ENCODE assay signal across 17 mouse cellular contexts in genomic region chr10:118466481-118466880, GRCm38 (mm10). TPM values are rescaled to one million over a fixed set of nuclear protein-coding genes. Genes with fewer than 3 reads are reported as not detected.
DNase-seq lines count a peak whose midpoint lies in the region; ATAC-seq and TF ChIP-seq lines count a peak whose summit lies in the region.
"Had no signal": no experiment of that assay in that cellular context is flagged by ENCODE, and none has a peak within 500 bp of the region (broad histone marks: within the 10 kb centered on the region; RNA-seq: fewer than 3 reads in every experiment).

No protein-coding gene starts in this region.

- H3K4me2 ChIP-seq in midbrain, postnatal 0 days (ENCODE audit: low read depth, low read length, poor library complexity, severe bottlenecking) = no peak overlapping the region
- H3K4me2 ChIP-seq in midbrain, embryonic 11.5 days = no peak overlapping the region
- H3K4me2 ChIP-seq: embryonic facial prominence, embryonic 13.5 days; liver, embryonic 12.5 days; neural tube, embryonic 13.5 days had no signal

- H3K27me3 ChIP-seq in midbrain, postnatal 0 days (ENCODE audit: insufficient read depth, low read length) = no peaks in the 10 kb centered on the region
- H3K27me3 ChIP-seq in midbrain, embryonic 11.5 days (ENCODE audit: control insufficient read depth, insufficient read depth, low read length) = no peaks in the 10 kb centered on the region
- H3K27me3 ChIP-seq in kidney, adult 2 months (replicated peaks; ENCODE audit: control insufficient read depth, insufficient read depth, low read length) = no peaks in the 10 kb centered on the region
- H3K27me3 ChIP-seq: embryonic facial prominence, embryonic 13.5 days; liver, embryonic 12.5 days; neural tube, embryonic 13.5 days had no signal

- intact Hi-C loops in heart, postnatal 36 days (cut with DNase I) = no loop called here

- H3K9ac ChIP-seq in midbrain, postnatal 0 days (replicated peaks; ENCODE audit: low read length, poor library complexity, severe bottlenecking) = no peak overlapping the region
- no peak overlapping the region for H3K9ac ChIP-seq in midbrain, embryonic 11.5 days (ENCODE audit: low read length)
- H3K9ac ChIP-seq: embryonic facial prominence, embryonic 13.5 days; liver, embryonic 12.5 days; neural tube, embryonic 13.5 days had no signal

- no peaks in the 10 kb centered on the region for H3K4me1 ChIP-seq in midbrain, postnatal 0 days (ENCODE audit: insufficient read depth, low read length)
- H3K4me1 ChIP-seq in midbrain, embryonic 11.5 days (ENCODE audit: control insufficient read depth, insufficient read depth, low read length) = no peaks in the 10 kb centered on the region
- no peaks in the 10 kb centered on the region for H3K4me1 ChIP-seq in kidney, adult 2 months (ENCODE audit: control insufficient read depth, insufficient read depth, low read length)
- H3K4me1 ChIP-seq: embryonic facial prominence, embryonic 13.5 days; liver, embryonic 12.5 days; midbrain, embryonic 10.5 days; neural tube, embryonic 13.5 days had no signal

- no peak for TF ChIP-seq CTCF in midbrain, postnatal 0 days (IDR thresholded peaks at IDR 0.05)
- TF ChIP-seq CTCF in kidney, adult 2 months (conservative IDR thresholded peaks at IDR 0.05; ENCODE audit: insufficient read depth, insufficient read length, low read depth, low read length) = no peak

- no peak overlapping the region for H3K4me3 ChIP-seq in midbrain, postnatal 0 days (ENCODE audit: low read depth, low read length)
- no peak overlapping the region for H3K4me3 ChIP-seq in midbrain, embryonic 11.5 days (ENCODE audit: low read depth, low read length)
- no peak overlapping the region for H3K4me3 ChIP-seq in kidney, adult 2 months (ENCODE audit: insufficient read depth, low read depth, low read length)
- H3K4me3 ChIP-seq: embryonic facial prominence, embryonic 13.5 days; liver, embryonic 12.5 days; midbrain, embryonic 10.5 days; neural tube, embryonic 13.5 days had no signal

- no peak for ATAC-seq in midbrain, postnatal 0 days (ENCODE audit: low FRiP score)
- no peak for ATAC-seq in midbrain, embryonic 11.5 days (ENCODE audit: low FRiP score)
- ATAC-seq in megakaryocyte-erythroid progenitor cell, adult 5-6 weeks (replicated peaks; ENCODE audit: low FRiP score, low TSS enrichment, poor library complexity, severe bottlenecking) = no peak
- ATAC-seq: liver, embryonic 12.5 days had no signal

- H3K27ac ChIP-seq in midbrain, postnatal 0 days (ENCODE audit: low read depth, low read length) = no peak overlapping the region
- no peak overlapping the region for H3K27ac ChIP-seq in midbrain, embryonic 11.5 days (ENCODE audit: low read depth, low read length)
- no peak overlapping the region for H3K27ac ChIP-seq in kidney, adult 2 months (ENCODE audit: insufficient read depth, low read depth, low read length)
- H3K27ac ChIP-seq: embryonic facial prominence, embryonic 13.5 days; liver, embryonic 12.5 days; midbrain, embryonic 10.5 days; neural tube, embryonic 13.5 days had no signal

- no peaks in the 10 kb centered on the region for H3K36me3 ChIP-seq in midbrain, postnatal 0 days (ENCODE audit: insufficient read depth, low read length)
- H3K36me3 ChIP-seq in midbrain, embryonic 11.5 days (ENCODE audit: control insufficient read depth, insufficient read depth, low read length) = no peaks in the 10 kb centered on the region
- H3K36me3 ChIP-seq in kidney, adult 2 months (ENCODE audit: control insufficient read depth, insufficient read depth, low read length) = no peaks in the 10 kb centered on the region
- H3K36me3 ChIP-seq: embryonic facial prominence, embryonic 13.5 days; liver, embryonic 12.5 days; midbrain, embryonic 10.5 days; neural tube, embryonic 13.5 days had no signal

- no peak for TF ChIP-seq POLR2A in kidney, adult 2 months (IDR thresholded peaks at IDR 0.05; ENCODE audit: low read depth, low read length)

- 68% methylated on average over 6 of the region's 6 CpGs for WGBS in midbrain, postnatal 0 days
- 82% methylated on average over 6 of the region's 6 CpGs for WGBS in midbrain, embryonic 11.5 days
- 48% methylated on average over 6 of the region's 6 CpGs for WGBS in kidney, adult 2 months

- DNase-seq in heart, postnatal 36 days = peak; percentile 18 to 24
- DNase-seq in heart, adult 11 months = no peak
- peak; percentile 9 for DNase-seq in midbrain, postnatal 0 days (ENCODE audit: low spot score)
- DNase-seq in midbrain, embryonic 11.5 days (ENCODE audit: low spot score, missing footprints) = no peak
- DNase-seq in adrenal gland, postnatal 25 days = peak; percentile 35
- peak; percentile 34 to 48 for DNase-seq in lung, postnatal 4 days
- no peak for DNase-seq in kidney, adult 2 months
- DNase-seq: cerebellum, adult 9-10 months; kidney, adult 18-20 months; right cerebral cortex, postnatal 25 days had no signal

- H3K9me3 ChIP-seq in midbrain, postnatal 0 days (ENCODE audit: low read length) = no peaks in the 10 kb centered on the region
- no peaks in the 10 kb centered on the region for H3K9me3 ChIP-seq in midbrain, embryonic 11.5 days (ENCODE audit: control insufficient read depth, low read length)
- H3K9me3 ChIP-seq: liver, embryonic 12.5 days; midbrain, embryonic 10.5 days had no signal

RNA-seq across cellular contexts. Expression of gene Ifng, which starts 25.6 kb away (rescaled TPM):
- total RNA-seq in heart, postnatal 36 days (2021) = not detected
- total RNA-seq in midbrain, postnatal 0 days (2014; rRNA removed) = not detected in 2 replicates
- polyA plus RNA-seq in midbrain, postnatal 0 days (2015; fragmentation: Nextera tagmentation; extraction: Ambion mirVana) = not detected in 2 replicates
- not detected in 2 replicates for polyA plus RNA-seq in midbrain, embryonic 11.5 days (2014; fragmentation: Nextera tagmentation; extraction: Ambion mirVana)
- not detected in 2 replicates for total RNA-seq in adrenal gland, postnatal 25 days (2021)
- not detected in 2 replicates for total RNA-seq in megakaryocyte-erythroid progenitor cell, adult 5-6 weeks (2014; fragmentation: Nextera tagmentation)
- total RNA-seq in megakaryocyte-erythroid progenitor cell, adult 5-6 weeks (2017) = 6.3 and 18.8 TPM in 2 replicates
- not detected in 2 replicates for polyA plus RNA-seq in kidney, adult 2 months (2012; rRNA removed)
- total RNA-seq: left cerebral cortex, adult 18-20 months had no signal
- polyA plus RNA-seq: embryonic facial prominence, embryonic 13.5 days; heart, embryonic 16.5 days; liver, embryonic 12.5 days; midbrain, embryonic 10.5 days; neural tube, embryonic 13.5 days had no signal

Comparison
In these comparisons a context has a peak if more than half of its experiments do, and no peak if none do; other contexts are left out.
1. DNase-seq: peak in heart, postnatal 36 days (2 of 2), midbrain, postnatal 0 days (single experiment), adrenal gland, postnatal 25 days (single experiment) and lung, postnatal 4 days (2 of 2); none in heart, adult 11 months (single experiment), midbrain, embryonic 11.5 days (single experiment) and kidney, adult 2 months (single experiment).